Mouse (Mus musculus) testis, postnatal 10 days (tissue): ENCODE results near the gene Cdh22.

ENCODE experiments used
- DNase-seq: peaks from one replicate; pipeline ENCODE4 v3.0.0; 2021; ENCODE audit warnings: low spot score

Gene Cdh22

GRCm38 (mm10) chr2:165234613-165235291 is at the start of gene Cdh22:
TSS of gene Cdh22 (minus strand) at chr2:165234853.
- peak; percentile 78 for DNase-seq

- no peak for DNase-seq
Observed at GRCm38 (mm10) chr2:165284377-165284776, 49.7 kb upstream of the Cdh22 start.

- DNase-seq, result no peak
Observed at GRCm38 (mm10) chr2:165283644-165284043, 49.0 kb upstream of the Cdh22 start.

- no peak for DNase-seq
Observed at GRCm38 (mm10) chr2:165281779-165282311, 47.2 kb upstream of the Cdh22 start.

GRCm38 (mm10) chr2:165279351-165279750 is 44.7 kb upstream of the Cdh22 start:
- no peak for DNase-seq

GRCm38 (mm10) chr2:165277188-165277740 is 42.6 kb upstream of the Cdh22 start:
- no peak for DNase-seq

- peak; percentile 82 for DNase-seq
Observed at GRCm38 (mm10) chr2:165275824-165276223, 41.2 kb upstream of the Cdh22 start.

GRCm38 (mm10) chr2:165275124-165275640 is 40.5 kb upstream of the Cdh22 start:
- no peak for DNase-seq

GRCm38 (mm10) chr2:165273589-165273988 is 38.9 kb upstream of the Cdh22 start:
- DNase-seq, result no peak

GRCm38 (mm10) chr2:165271326-165271725 is 36.7 kb upstream of the Cdh22 start:
- DNase-seq, result no peak

GRCm38 (mm10) chr2:165270858-165271257 is 36.2 kb upstream of the Cdh22 start:
- DNase-seq, result no peak

GRCm38 (mm10) chr2:165266739-165267138 is 32.1 kb upstream of the Cdh22 start:
- no peak for DNase-seq

- DNase-seq, result no peak
Observed at GRCm38 (mm10) chr2:165263861-165264260, 29.2 kb upstream of the Cdh22 start.

- DNase-seq, result no peak
Observed at GRCm38 (mm10) chr2:165262274-165262990, 27.8 kb upstream of the Cdh22 start.

- DNase-seq, result no peak
Observed at GRCm38 (mm10) chr2:165259859-165260258, 25.2 kb upstream of the Cdh22 start.

- DNase-seq, result no peak
Observed at GRCm38 (mm10) chr2:165258321-165258720, 23.7 kb upstream of the Cdh22 start.

- peak; percentile 61 for DNase-seq
Observed at GRCm38 (mm10) chr2:165257151-165257834, 22.6 kb upstream of the Cdh22 start.

GRCm38 (mm10) chr2:165256213-165256612 is 21.6 kb upstream of the Cdh22 start:
- DNase-seq, result no peak

- DNase-seq, result no peak
Observed at GRCm38 (mm10) chr2:165253867-165254266, 19.2 kb upstream of the Cdh22 start.

- no peak for DNase-seq
Observed at GRCm38 (mm10) chr2:165253269-165253668, 18.6 kb upstream of the Cdh22 start.

- no peak for DNase-seq
Observed at GRCm38 (mm10) chr2:165252801-165253200, 18.1 kb upstream of the Cdh22 start.

- no peak for DNase-seq
Observed at GRCm38 (mm10) chr2:165252381-165252780, 17.7 kb upstream of the Cdh22 start.
